Mouse (Mus musculus) kidney, embryonic 14.5 days (tissue): Measurements from ENCODE around the gene Foxj2. TPM values are rescaled to one million over a fixed set of nuclear protein-coding genes. Genes with fewer than 3 reads are reported as not detected.
A peak's percentile ranks its signal among the peaks of the same experiment; 100 is the strongest.

ENCODE experiments used
- ATAC-seq: fragments of 200-750 bp; cut with Nextera tagmentation; 2 replicates; pipeline ENCODE4 v1.8.0; 2017; ENCODE audit warnings: moderate number of reproducible peaks, mild to moderate bottlenecking, moderate TSS enrichment, moderate library complexity; ENCODE audit not compliant: low FRiP score, low TSS enrichment
- H3K27ac ChIP-seq: fragments of 300-500 bp; sonication (generic); 2 replicates; pipeline ENCODE4 v1.5.1; 2014; ENCODE audit warnings: low read depth, mild to moderate bottlenecking, low read length, moderate library complexity, mixed read lengths
- H3K27me3 ChIP-seq: fragments of 300-500 bp; sonication (generic); 2 replicates; pipeline ENCODE4 v1.6.1; 2014; ENCODE audit warnings: mild to moderate bottlenecking, low read length; ENCODE audit not compliant: control insufficient read depth, insufficient read depth
- H3K36me3 ChIP-seq: fragments of 300-500 bp; sonication (generic); 2 replicates; pipeline ENCODE4 v1.6.1; 2014; ENCODE audit warnings: low read length, mixed read lengths; ENCODE audit not compliant: control insufficient read depth, insufficient read depth
- H3K4me1 ChIP-seq: fragments of 300-500 bp; sonication (generic); 2 replicates; pipeline ENCODE4 v1.6.1; 2014; ENCODE audit warnings: low read length, mixed read lengths; ENCODE audit not compliant: control insufficient read depth, insufficient read depth
- H3K4me2 ChIP-seq: fragments of 300-500 bp; sonication (generic); replicated peaks from 2 replicates; pipeline ENCODE4 v1.6.1; 2014; ENCODE audit warnings: low read depth, mild to moderate bottlenecking, low read length
- H3K4me3 ChIP-seq: fragments of 300-500 bp; sonication (generic); 2 replicates; pipeline ENCODE4 v1.5.1; 2014; ENCODE audit warnings: mild to moderate bottlenecking, low read length
- H3K9ac ChIP-seq: fragments of 300-500 bp; sonication (generic); 2 replicates; pipeline ENCODE4 v1.6.1; 2014; ENCODE audit warnings: low read depth, mild to moderate bottlenecking, low read length, moderate library complexity
- H3K9me3 ChIP-seq: fragments of 300-500 bp; sonication (generic); 2 replicates; pipeline ENCODE4 v1.6.1; 2016; ENCODE audit warnings: low read length; ENCODE audit not compliant: control insufficient read depth
- WGBS: fragments of 180-500 bp; shearing (Covaris S2); extraction: QIAGEN DNeasy Blood & Tissue Kit; methylation state at CpG from one replicate; pipeline ENCODE4 v1.1.7; 2014; 5-methylcytosine and 5-hydroxymethylcytosine counted together
- microRNA-seq: library from miRNA; unstranded; fragments of <30 nt; microRNA quantifications from one replicate; pipeline ENCODE4, GENCODE M21; 2016
- polyA plus RNA-seq: library from polyadenylated mRNA; unstranded; fragments of >200 nt; fragmentation: Nextera tagmentation; extraction: Ambion mirVana; gene quantifications from 2 replicates; pipeline ENCODE4 v1.2.1, GENCODE M21; 2014

The Foxj2 gene
- polyA plus RNA-seq, 1 experiment from 2014 or later: 7.8 TPM

GRCm38 (mm10) chr6:122879141-122879735 lies 59.5 kb downstream of the Foxj2 start:
- peaks cover 57% of the 10 kb centered on the region for H3K36me3 ChIP-seq
- no peaks in the 10 kb centered on the region for H3K9me3 ChIP-seq
- no peak overlapping the region for H3K4me3 ChIP-seq
- no peak for ATAC-seq
- no peak overlapping the region for H3K4me2 ChIP-seq
- H3K27me3 ChIP-seq: no peaks in the 10 kb centered on the region
- H3K27ac ChIP-seq: no peak overlapping the region
- H3K4me1 ChIP-seq: peaks cover 9% of the 10 kb centered on the region; the same call in 1 of the 2 replicates
- WGBS: 92% methylated on average over 7 of the region's 7 CpGs
- H3K9ac ChIP-seq: no peak overlapping the region

DNA sequence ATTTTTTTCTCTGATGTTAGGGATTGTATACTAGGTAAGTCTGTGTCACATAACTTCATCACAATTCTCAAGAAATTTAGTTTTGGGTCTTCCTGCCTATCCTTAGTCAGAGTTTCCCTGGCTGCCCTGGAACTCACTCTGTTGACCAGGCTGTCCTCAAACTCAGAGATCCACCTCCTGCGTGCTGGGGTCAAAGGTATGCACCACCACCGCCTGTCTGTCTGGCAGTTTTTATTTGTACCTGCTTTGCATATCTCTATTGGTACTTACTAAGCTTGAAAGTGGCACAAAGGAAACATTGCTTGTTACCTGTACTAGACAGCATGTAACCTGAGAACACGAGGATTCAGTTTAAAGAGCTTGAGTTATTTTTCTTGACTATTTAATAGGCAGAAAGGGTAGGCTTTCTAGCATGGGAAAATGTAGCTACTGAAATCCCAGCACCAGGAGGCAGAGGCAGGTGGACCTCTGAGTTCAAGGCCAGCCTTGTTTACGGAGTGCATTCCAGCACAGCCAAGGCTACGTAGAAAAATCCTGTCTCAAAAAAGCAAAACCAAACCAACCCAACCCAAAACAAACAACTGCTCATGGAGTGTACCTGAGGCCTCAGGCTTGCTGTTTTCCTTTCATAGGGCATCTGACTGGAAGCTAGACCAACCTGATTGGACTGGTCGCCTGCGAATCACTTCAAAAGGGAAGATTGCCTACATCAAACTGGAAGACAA lies 60.2 kb downstream of the Foxj2 start:
- Histone ChIP-seq H3K4me1 (peaks cover 9% of the 10 kb centered on the region; the same call in 1 of the 2 replicates), H3K4me3 (no peak overlapping the region), H3K27ac (no peak overlapping the region), H3K9ac (no peak overlapping the region), H3K9me3 (no peaks in the 10 kb centered on the region), H3K36me3 (peaks cover 64% of the 10 kb centered on the region), H3K27me3 (no peaks in the 10 kb centered on the region), H3K4me2 (no peak overlapping the region)
- 88% methylated on average over 7 of the region's 7 CpGs for WGBS
- no peak for ATAC-seq

DNA sequence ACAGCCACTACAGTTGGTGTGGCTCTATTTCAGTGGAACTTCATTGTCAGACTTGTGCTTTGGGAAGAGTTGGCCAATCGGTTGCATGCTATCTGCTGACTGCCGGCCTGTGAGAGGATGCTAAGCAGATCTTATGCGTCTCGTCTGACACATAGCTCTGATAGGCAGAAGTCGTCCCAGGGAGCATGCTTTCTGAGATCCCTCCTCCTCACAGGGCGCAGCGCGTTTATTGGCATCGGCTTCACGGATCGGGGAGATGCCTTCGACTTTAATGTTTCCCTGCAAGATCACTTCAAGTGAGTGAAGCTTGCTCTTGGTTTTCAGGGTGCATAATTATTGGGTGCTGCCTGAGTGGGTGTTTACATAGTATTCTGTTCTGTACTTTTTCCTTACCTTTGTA lies 61.6 kb downstream of the Foxj2 start:
- Histone ChIP-seq H3K27me3 (no peaks in the 10 kb centered on the region), H3K9me3 (no peaks in the 10 kb centered on the region), H3K4me3 (no peak overlapping the region), H3K36me3 (peaks cover 73% of the 10 kb centered on the region), H3K4me2 (no peak overlapping the region), H3K9ac (no peak overlapping the region), H3K27ac (no peak overlapping the region), H3K4me1 (no peaks in the 10 kb centered on the region)
- WGBS: 94% methylated on average over 12 of the region's 12 CpGs
- no peak for ATAC-seq

GRCm38 (mm10) chr6:122883603-122884002 lies 63.9 kb downstream of the Foxj2 start:
- 94% methylated on average over 9 of the region's 9 CpGs for WGBS
- Histone ChIP-seq H3K9me3 (no peaks in the 10 kb centered on the region), H3K9ac (no peak overlapping the region), H3K4me1 (no peaks in the 10 kb centered on the region), H3K36me3 (peaks cover 88% of the 10 kb centered on the region), H3K27ac (no peak overlapping the region), H3K4me2 (no peak overlapping the region), H3K4me3 (no peak overlapping the region), H3K27me3 (no peaks in the 10 kb centered on the region)
- ATAC-seq: no peak

GRCm38 (mm10) chr6:122889599-122889998 lies 69.9 kb downstream of the Foxj2 start:
- Histone ChIP-seq H3K4me1 (no peaks in the 10 kb centered on the region), H3K4me2 (no peak overlapping the region), H3K4me3 (no peak overlapping the region), H3K9me3 (no peaks in the 10 kb centered on the region), H3K27me3 (no peaks in the 10 kb centered on the region), H3K36me3 (peaks cover 56% of the 10 kb centered on the region), H3K27ac (no peak overlapping the region), H3K9ac (no peak overlapping the region)
- WGBS: 90% methylated on average over 2 of the region's 2 CpGs
- no peak for ATAC-seq

DNA sequence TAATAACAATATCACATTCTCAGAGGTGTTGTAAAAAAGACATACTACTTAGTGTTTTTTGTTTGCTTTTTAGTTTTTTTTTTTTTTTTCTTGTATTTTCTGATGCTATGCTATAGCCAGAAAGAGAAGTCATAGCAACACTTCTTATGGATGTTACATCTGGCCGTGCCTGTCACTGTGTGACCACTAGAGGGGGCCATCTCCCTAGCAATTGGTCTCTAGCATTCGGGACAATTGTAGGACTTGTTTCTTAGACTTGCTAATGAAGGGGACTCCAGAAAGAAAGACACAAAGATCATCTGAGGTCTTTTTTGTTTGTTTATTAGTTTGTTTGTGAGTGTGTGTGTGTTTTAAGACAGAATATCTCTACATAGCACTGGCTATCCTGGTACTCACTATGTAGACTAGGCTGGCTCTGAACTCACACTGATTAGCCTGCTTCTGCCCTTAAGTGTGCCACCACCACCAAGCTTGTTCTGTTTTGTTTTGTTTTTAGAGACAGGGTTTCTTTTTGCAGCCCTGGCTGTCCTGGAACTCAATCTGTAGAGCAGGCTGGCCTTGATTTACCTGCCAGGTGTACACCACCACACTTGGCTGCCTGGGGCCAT lies 72.8 kb downstream of the Foxj2 start:
- Histone ChIP-seq H3K4me3 (no peak overlapping the region), H3K9me3 (no peaks in the 10 kb centered on the region), H3K9ac (no peak overlapping the region), H3K27me3 (no peaks in the 10 kb centered on the region), H3K36me3 (peaks cover 28% of the 10 kb centered on the region), H3K4me1 (no peaks in the 10 kb centered on the region), H3K4me2 (no peak overlapping the region), H3K27ac (no peak overlapping the region)
- ATAC-seq: peak; percentile 70; the same call in 1 of the 2 replicates
- 14% methylated on average over 2 of the region's 2 CpGs for WGBS

Small RNA genes lying within 50 kb of the gene (microRNA-seq; reads per million reads assigned to microRNA genes)
- gene Mir7231: not detected

Other genes starting within 250 kb of the Foxj2 start
- gene Apobec1, start 217.5 kb upstream of the Foxj2 start, polyA plus RNA-seq: 1.3 and 2.7 TPM in 2 replicates
- gene Gdf3, start 209.8 kb upstream of the Foxj2 start, polyA plus RNA-seq: not detected in 2 replicates
- gene Dppa3, start 193.5 kb upstream of the Foxj2 start, polyA plus RNA-seq: not detected in 2 replicates
- 0.13 TPM in 1 of 2 replicates, not detected in the other for gene Nanog, start 112.4 kb upstream of the Foxj2 start, polyA plus RNA-seq
- 2.9 and 5.8 TPM in 2 replicates for gene Slc2a3, start 18.3 kb upstream of the Foxj2 start, polyA plus RNA-seq
- 1.0 and 1.7 TPM in 2 replicates for gene C3ar1, start 36.2 kb downstream of the Foxj2 start, polyA plus RNA-seq
- gene Necap1, start 54.6 kb downstream of the Foxj2 start, polyA plus RNA-seq: 37.4 and 56.3 TPM in 2 replicates
- gene Clec4a1, start 101.9 kb downstream of the Foxj2 start, polyA plus RNA-seq: 2.8 and 3.6 TPM in 2 replicates
- gene Clec4a3, start 132.6 kb downstream of the Foxj2 start, polyA plus RNA-seq: 2.5 and 2.6 TPM in 2 replicates
- gene Clec4a4, start 170.5 kb downstream of the Foxj2 start, polyA plus RNA-seq: not detected in 2 replicates
- gene Clec4b1, start 230.0 kb downstream of the Foxj2 start, polyA plus RNA-seq: 0.34 TPM in 1 of 2 replicates, not detected in the other